Mouse (Mus musculus) megakaryocyte, embryonic 14.5 days (primary cell): Measurements from ENCODE around the gene Sav1. TPM values are rescaled to one million over a fixed set of nuclear protein-coding genes. Genes with fewer than 3 reads are reported as not detected.

Experiments
- H3K27me3 ChIP-seq: replicated peaks from 2 replicates; pipeline ENCODE3; 2012; ENCODE audit warnings: inconsistent platforms
- H3K36me3 ChIP-seq: replicated peaks from 2 replicates; pipeline ENCODE3; 2012; ENCODE audit warnings: low read length, inconsistent platforms, mixed read lengths
- H3K4me1 ChIP-seq: 2 replicates; pipeline ENCODE4 v1.6.1; 2012; ENCODE audit warnings: inconsistent platforms
- H3K4me3 ChIP-seq: replicated peaks from 2 replicates; pipeline ENCODE3; 2012; ENCODE audit warnings: moderate library complexity, mild to moderate bottlenecking, inconsistent platforms
- H3K9me3 ChIP-seq: 2 replicates; pipeline ENCODE4 v1.6.1; 2012; ENCODE audit warnings: inconsistent platforms
- FLI1 ChIP-seq: IDR thresholded peaks from 2 replicates; pipeline ENCODE4 v1.6.1; 2012; ENCODE audit warnings: low read length, inconsistent platforms, mixed read lengths
- GATA1 ChIP-seq: IDR thresholded peaks from 3 replicates; pipeline ENCODE4 v1.6.1; 2012; ENCODE audit warnings: mixed read lengths, low read length, inconsistent platforms, borderline replicate concordance
- polyA plus RNA-seq: library from polyadenylated mRNA; stranded (reverse); fragments of >175 nt; gene quantifications from 2 replicates; pipeline ENCODE4 v1.2.3, GENCODE M21; 2012; ENCODE audit warnings: low replicate concordance; ENCODE audit not compliant: insufficient read depth

The Sav1 gene
- polyA plus RNA-seq, 1 experiment = 9.6 TPM

GRCm38 (mm10) chr12:69986241-69986762 is 500 bp downstream of the Sav1 start:
- peaks cover 32% of the 10 kb centered on the region for H3K36me3 ChIP-seq
- H3K4me1 ChIP-seq = peaks cover 55% of the 10 kb centered on the region
- no peak for TF ChIP-seq GATA1
- TF ChIP-seq FLI1 = no peak

GRCm38 (mm10) chr12:69985546-69985945 is 1.3 kb downstream of the Sav1 start:
- TF ChIP-seq FLI1 (no peak), GATA1 (no peak)
- Histone ChIP-seq H3K9me3 (no peaks in the 10 kb centered on the region), H3K4me1 (peaks cover 58% of the 10 kb centered on the region), H3K36me3 (peaks cover 40% of the 10 kb centered on the region), H3K4me3 (peak overlapping the region; percentile 100), H3K27me3 (no peaks in the 10 kb centered on the region)

More at GRCm38 (mm10) chr12:69986241-69986762, 500 bp downstream of the Sav1 start:
- Histone ChIP-seq H3K4me3 (peak overlapping the region; percentile 100), H3K9me3 (no peaks in the 10 kb centered on the region), H3K27me3 (no peaks in the 10 kb centered on the region)

GRCm38 (mm10) chr12:69982874-69983273 is 3.9 kb downstream of the Sav1 start:
- H3K36me3 ChIP-seq = peaks cover 56% of the 10 kb centered on the region
- TF ChIP-seq GATA1 (no peak), FLI1 (no peak)
- H3K4me1 ChIP-seq = peaks cover 72% of the 10 kb centered on the region
- no peaks in the 10 kb centered on the region for H3K9me3 ChIP-seq
- H3K27me3 ChIP-seq = no peaks in the 10 kb centered on the region
- H3K4me3 ChIP-seq = no peak overlapping the region

GRCm38 (mm10) chr12:69977376-69977998 is 9.3 kb downstream of the Sav1 start:
- TF ChIP-seq GATA1 (no peak), FLI1 (no peak)
- Histone ChIP-seq H3K36me3 (peaks cover 81% of the 10 kb centered on the region), H3K4me3 (peak overlapping the region; percentile 78), H3K27me3 (no peaks in the 10 kb centered on the region), H3K4me1 (peaks cover 57% of the 10 kb centered on the region), H3K9me3 (no peaks in the 10 kb centered on the region)

GRCm38 (mm10) chr12:69976688-69977087 is 10.1 kb downstream of the Sav1 start:
- peaks cover 55% of the 10 kb centered on the region for H3K4me1 ChIP-seq
- H3K9me3 ChIP-seq = no peaks in the 10 kb centered on the region
- H3K27me3 ChIP-seq = no peaks in the 10 kb centered on the region
- no peak for TF ChIP-seq FLI1
- no peak for TF ChIP-seq GATA1
- H3K36me3 ChIP-seq = peaks cover 81% of the 10 kb centered on the region
- peak overlapping the region; percentile 78 for H3K4me3 ChIP-seq

- H3K9me3 ChIP-seq = no peaks in the 10 kb centered on the region
- TF ChIP-seq GATA1 = no peak
- TF ChIP-seq FLI1 = no peak
- peaks cover 46% of the 10 kb centered on the region for H3K4me1 ChIP-seq
- peaks cover 83% of the 10 kb centered on the region for H3K36me3 ChIP-seq
- no peaks in the 10 kb centered on the region for H3K27me3 ChIP-seq
- H3K4me3 ChIP-seq = no peak overlapping the region
Measured at GRCm38 (mm10) chr12:69973666-69974065, 13.1 kb downstream of the Sav1 start.

GRCm38 (mm10) chr12:69968154-69968553 is 18.6 kb downstream of the Sav1 start:
- TF ChIP-seq GATA1 = no peak
- TF ChIP-seq FLI1 = no peak
- Histone ChIP-seq H3K4me1 (peaks cover 39% of the 10 kb centered on the region), H3K36me3 (peaks cover 95% of the 10 kb centered on the region)

GRCm38 (mm10) chr12:69967112-69967511 is 19.7 kb downstream of the Sav1 start:
- no peaks in the 10 kb centered on the region for H3K27me3 ChIP-seq
- H3K9me3 ChIP-seq = no peaks in the 10 kb centered on the region
- H3K36me3 ChIP-seq = peaks cover 96% of the 10 kb centered on the region
- H3K4me1 ChIP-seq = peaks cover 34% of the 10 kb centered on the region
- no peak overlapping the region for H3K4me3 ChIP-seq
- no peak for TF ChIP-seq GATA1

More at GRCm38 (mm10) chr12:69968154-69968553, 18.6 kb downstream of the Sav1 start:
- no peaks in the 10 kb centered on the region for H3K27me3 ChIP-seq
- no peak overlapping the region for H3K4me3 ChIP-seq
- H3K9me3 ChIP-seq = no peaks in the 10 kb centered on the region

GRCm38 (mm10) chr12:69966071-69966470 is 20.7 kb downstream of the Sav1 start:
- Histone ChIP-seq H3K4me1 (peaks cover 26% of the 10 kb centered on the region), H3K4me3 (no peak overlapping the region), H3K9me3 (no peaks in the 10 kb centered on the region), H3K36me3 (peaks cover 96% of the 10 kb centered on the region), H3K27me3 (no peaks in the 10 kb centered on the region)
- no peak for TF ChIP-seq GATA1

GRCm38 (mm10) chr12:69965644-69966043 is 21.2 kb downstream of the Sav1 start:
- Histone ChIP-seq H3K4me3 (no peak overlapping the region), H3K9me3 (no peaks in the 10 kb centered on the region), H3K4me1 (peaks cover 25% of the 10 kb centered on the region), H3K36me3 (peaks cover 96% of the 10 kb centered on the region), H3K27me3 (no peaks in the 10 kb centered on the region)
- no peak for TF ChIP-seq GATA1
- TF ChIP-seq FLI1 = no peak
